Mouse (Mus musculus): ENCODE measurements around the gene Tle4. TPM values are rescaled to one million over a fixed set of nuclear protein-coding genes. Genes with fewer than 3 reads are reported as not detected.

The Tle4 gene
- polyA plus RNA-seq, 1 experiment from 2014 or later: 9.4 TPM

DNA sequence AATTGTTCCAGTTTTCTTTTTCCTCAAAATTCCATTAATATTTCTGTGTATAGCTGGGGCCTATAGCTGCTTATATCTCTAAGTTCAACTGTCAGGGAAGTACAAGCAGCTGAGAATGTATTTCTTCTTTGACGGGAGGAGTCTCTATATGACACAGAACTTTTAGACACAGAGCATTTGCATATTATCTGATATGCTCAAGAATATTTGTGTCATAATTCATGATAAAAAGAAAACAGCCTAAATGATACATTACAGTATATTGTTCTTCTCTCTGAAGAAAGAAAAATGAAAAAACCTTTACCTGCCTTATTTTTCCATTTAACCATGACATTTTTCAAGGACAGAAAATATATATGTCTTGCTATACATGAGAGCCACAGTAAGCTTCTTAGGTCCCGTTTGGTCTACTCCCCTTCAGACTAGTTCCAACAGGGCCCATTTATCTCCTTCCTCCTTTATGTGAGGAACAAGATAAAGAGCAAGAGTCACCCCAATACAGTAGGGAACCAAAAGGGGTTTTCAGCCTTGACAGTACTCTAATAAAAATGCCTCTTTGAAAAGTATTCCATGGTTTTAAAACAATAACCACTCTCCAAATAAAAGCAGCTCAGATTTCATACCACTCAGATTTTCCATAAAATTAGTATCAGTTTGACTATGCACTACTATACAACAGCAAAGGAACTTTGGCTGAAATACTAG, 77.6 kb downstream of the Tle4 start:
- no peaks in the 10 kb centered on the region for H3K4me1 ChIP-seq (ENCODE audit: control insufficient read depth, insufficient read depth, low read length)
- H3K9ac ChIP-seq (ENCODE audit: low read depth, low read length): no peak overlapping the region
- no peak overlapping the region for H3K27ac ChIP-seq (ENCODE audit: low read depth, low read length)
- H3K36me3 ChIP-seq (ENCODE audit: control insufficient read depth, insufficient read depth, low read length): 0 out of 2 replicates have a peak, but pooled peaks cover 2% of the 10 kb centered on the region
- H3K4me3 ChIP-seq (ENCODE audit: low read depth, low read length): no peak overlapping the region
- no peaks in the 10 kb centered on the region for H3K27me3 ChIP-seq (ENCODE audit: control insufficient read depth, insufficient read depth, low read length)
- ATAC-seq (replicated peaks; ENCODE audit: insufficient number of reproducible peaks, low FRiP score, low TSS enrichment): no peak
- WGBS (ENCODE audit: insufficient replicate concordance): 66% methylated on average over 2 of the region's 2 CpGs
- H3K9me3 ChIP-seq (replicated peaks; ENCODE audit: control insufficient read depth, low read length): no peaks in the 10 kb centered on the region
- no peak overlapping the region for H3K4me2 ChIP-seq

- no peak overlapping the region for H3K9ac ChIP-seq (ENCODE audit: low read depth, low read length)
- WGBS (ENCODE audit: insufficient replicate concordance): 92% methylated on average over 7 of the region's 7 CpGs
- no peaks in the 10 kb centered on the region for H3K4me1 ChIP-seq (ENCODE audit: control insufficient read depth, insufficient read depth, low read length)
- no peak overlapping the region for H3K27ac ChIP-seq (ENCODE audit: low read depth, low read length)
- 0 out of 2 replicates have a peak, but pooled peaks cover 2% of the 10 kb centered on the region for H3K36me3 ChIP-seq (ENCODE audit: control insufficient read depth, insufficient read depth, low read length)
- no peak for ATAC-seq (replicated peaks; ENCODE audit: insufficient number of reproducible peaks, low FRiP score, low TSS enrichment)
- no peaks in the 10 kb centered on the region for H3K9me3 ChIP-seq (replicated peaks; ENCODE audit: control insufficient read depth, low read length)
- no peak overlapping the region for H3K4me2 ChIP-seq
- no peak overlapping the region for H3K4me3 ChIP-seq (ENCODE audit: low read depth, low read length)
- no peaks in the 10 kb centered on the region for H3K27me3 ChIP-seq (ENCODE audit: control insufficient read depth, insufficient read depth, low read length)
Measured at GRCm38 (mm10) chr19:14519186-14519585, 78.7 kb downstream of the Tle4 start.

DNA sequence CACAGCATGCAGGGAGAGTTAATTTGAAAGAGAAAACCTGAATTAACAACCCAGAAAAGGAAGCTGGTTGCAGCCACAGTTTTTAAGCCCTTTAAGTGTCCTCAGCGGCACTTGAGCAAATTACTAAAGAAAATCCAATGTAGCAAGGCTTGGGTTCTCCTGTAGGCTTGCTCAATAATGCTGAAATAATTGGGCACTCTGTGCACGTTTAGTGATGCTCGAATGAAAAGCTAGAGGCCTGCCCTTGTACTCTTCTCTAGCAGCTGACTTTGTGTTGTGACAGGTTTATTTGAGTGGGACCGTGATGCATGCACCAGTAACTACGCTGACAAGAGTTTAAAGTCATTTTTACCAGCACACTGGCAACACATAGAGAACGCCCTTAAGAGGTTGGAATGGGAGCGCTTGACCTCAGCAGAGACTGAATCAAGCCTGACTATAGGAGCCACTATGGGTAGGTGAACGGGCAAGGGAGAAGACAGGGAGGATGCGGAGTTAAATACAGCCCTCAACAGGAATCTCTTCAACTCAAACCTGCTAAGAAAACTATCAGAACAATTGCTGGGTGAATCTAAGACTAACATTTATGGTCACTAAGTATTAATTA, 79.3 kb downstream of the Tle4 start:
- Histone ChIP-seq H3K9me3 (replicated peaks; ENCODE audit: control insufficient read depth, low read length) (no peaks in the 10 kb centered on the region), H3K4me2 (no peak overlapping the region), H3K9ac (ENCODE audit: low read depth, low read length) (no peak overlapping the region), H3K27me3 (ENCODE audit: control insufficient read depth, insufficient read depth, low read length) (no peaks in the 10 kb centered on the region), H3K36me3 (ENCODE audit: control insufficient read depth, insufficient read depth, low read length) (0 out of 2 replicates have a peak, but pooled peaks cover 2% of the 10 kb centered on the region), H3K27ac (ENCODE audit: low read depth, low read length) (no peak overlapping the region), H3K4me3 (ENCODE audit: low read depth, low read length) (no peak overlapping the region), H3K4me1 (ENCODE audit: control insufficient read depth, insufficient read depth, low read length) (no peaks in the 10 kb centered on the region)
- ATAC-seq (replicated peaks; ENCODE audit: insufficient number of reproducible peaks, low FRiP score, low TSS enrichment): no peak
- WGBS (ENCODE audit: insufficient replicate concordance): 80% methylated on average over 9 of the region's 9 CpGs

GRCm38 (mm10) chr19:14516420-14516819, 81.4 kb downstream of the Tle4 start:
- no peaks in the 10 kb centered on the region for H3K27me3 ChIP-seq (ENCODE audit: control insufficient read depth, insufficient read depth, low read length)
- H3K36me3 ChIP-seq (ENCODE audit: control insufficient read depth, insufficient read depth, low read length): 0 out of 2 replicates have a peak, but pooled peaks cover 2% of the 10 kb centered on the region
- 81% methylated on average over 1 of the region's 1 CpGs for WGBS (ENCODE audit: insufficient replicate concordance)
- no peak for ATAC-seq (replicated peaks; ENCODE audit: insufficient number of reproducible peaks, low FRiP score, low TSS enrichment)
- no peak overlapping the region for H3K27ac ChIP-seq (ENCODE audit: low read depth, low read length)
- no peak overlapping the region for H3K4me2 ChIP-seq
- no peaks in the 10 kb centered on the region for H3K9me3 ChIP-seq (replicated peaks; ENCODE audit: control insufficient read depth, low read length)
- H3K9ac ChIP-seq (ENCODE audit: low read depth, low read length): no peak overlapping the region
- no peak overlapping the region for H3K4me3 ChIP-seq (ENCODE audit: low read depth, low read length)
- no peaks in the 10 kb centered on the region for H3K4me1 ChIP-seq (ENCODE audit: control insufficient read depth, insufficient read depth, low read length)

DNA sequence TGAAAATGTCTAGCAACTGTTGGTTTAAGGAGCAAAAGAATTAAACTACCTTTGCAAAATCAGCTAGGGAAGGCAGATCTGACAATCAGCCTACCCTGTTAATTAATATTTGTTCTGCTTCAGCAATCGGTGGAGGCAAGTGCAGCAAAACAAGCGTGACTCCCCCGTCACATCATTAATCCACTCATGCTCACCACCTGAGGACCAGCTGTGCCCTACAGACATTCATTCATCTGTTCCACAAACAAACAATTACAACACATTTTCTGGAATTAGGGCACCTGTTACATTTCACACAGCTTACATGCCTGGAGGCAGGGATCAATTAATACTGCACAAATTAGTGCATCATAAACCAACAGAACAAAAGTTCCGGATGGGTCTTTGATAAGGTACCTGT, 89.0 kb downstream of the Tle4 start:
- Histone ChIP-seq H3K4me2 (no peak overlapping the region), H3K36me3 (ENCODE audit: control insufficient read depth, insufficient read depth, low read length) (no peaks in the 10 kb centered on the region), H3K27me3 (ENCODE audit: control insufficient read depth, insufficient read depth, low read length) (no peaks in the 10 kb centered on the region), H3K9me3 (replicated peaks; ENCODE audit: control insufficient read depth, low read length) (no peaks in the 10 kb centered on the region), H3K27ac (ENCODE audit: low read depth, low read length) (no peak overlapping the region), H3K4me1 (ENCODE audit: control insufficient read depth, insufficient read depth, low read length) (peaks cover 2% of the 10 kb centered on the region; the same call in 1 of the 2 replicates), H3K9ac (ENCODE audit: low read depth, low read length) (no peak overlapping the region), H3K4me3 (ENCODE audit: low read depth, low read length) (no peak overlapping the region)
- 80% methylated on average over 4 of the region's 4 CpGs for WGBS (ENCODE audit: insufficient replicate concordance)
- no peak for ATAC-seq (replicated peaks; ENCODE audit: insufficient number of reproducible peaks, low FRiP score, low TSS enrichment)

DNA sequence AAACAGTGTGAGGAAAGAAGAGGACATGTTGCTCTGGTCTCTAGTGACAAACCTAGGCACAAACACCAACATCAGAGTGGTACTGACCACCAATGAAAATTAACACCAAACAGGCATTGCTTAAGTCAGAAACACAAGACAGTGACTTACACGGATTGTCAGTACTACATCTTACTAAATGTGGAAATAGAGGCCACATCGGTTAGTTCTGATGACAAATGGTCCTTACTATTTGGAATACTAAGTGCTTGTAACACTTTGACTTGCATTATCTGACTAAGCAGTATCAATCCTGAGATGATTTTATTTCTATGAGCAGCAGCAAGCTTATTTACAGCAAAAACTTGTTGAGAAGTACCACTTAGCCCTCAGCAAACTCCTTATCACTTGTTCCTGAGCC, 89.9 kb downstream of the Tle4 start:
- no peaks in the 10 kb centered on the region for H3K27me3 ChIP-seq (ENCODE audit: control insufficient read depth, insufficient read depth, low read length)
- WGBS (ENCODE audit: insufficient replicate concordance): 73% methylated on average over 2 of the region's 2 CpGs

DNA sequence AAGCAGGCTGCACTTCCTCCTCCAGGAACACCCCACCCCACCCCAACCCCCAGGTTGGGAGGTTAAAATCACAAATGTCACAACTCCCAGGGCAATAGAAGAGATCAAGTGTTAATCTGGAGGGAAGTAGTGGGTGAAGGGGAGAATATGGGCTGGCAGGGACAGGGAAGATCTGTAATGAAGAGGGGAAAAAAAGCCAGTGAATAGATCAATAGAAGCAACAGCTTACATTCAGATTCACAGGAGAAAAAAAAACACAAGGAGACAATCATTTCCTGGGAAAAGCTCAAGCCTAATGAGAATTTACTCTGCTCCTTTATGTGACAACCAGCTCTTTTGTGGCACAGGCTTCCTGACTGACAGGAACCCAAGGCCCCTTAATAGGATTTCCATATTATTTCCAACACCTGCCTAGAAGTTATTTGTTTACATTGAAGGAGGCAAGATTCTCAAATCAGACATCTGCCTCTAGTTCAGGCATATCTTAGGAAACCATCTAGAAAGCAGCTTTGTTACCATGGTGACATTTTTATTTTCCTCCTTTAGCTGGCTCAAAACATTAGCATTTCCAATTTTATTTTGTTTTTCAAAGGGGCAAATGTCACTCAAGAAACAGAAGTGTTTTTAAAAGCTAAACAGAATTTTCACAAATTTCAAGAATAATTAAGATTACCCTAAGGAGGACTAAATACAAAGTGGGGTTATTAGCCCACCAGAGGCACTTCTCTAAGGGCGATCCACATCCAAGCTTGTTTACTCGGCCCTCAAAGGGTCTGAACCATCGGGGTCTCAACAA, 90.8 kb downstream of the Tle4 start:
- Histone ChIP-seq H3K4me2 (no peak overlapping the region), H3K4me1 (ENCODE audit: control insufficient read depth, insufficient read depth, low read length) (peaks cover 2% of the 10 kb centered on the region; the same call in 1 of the 2 replicates), H3K9ac (ENCODE audit: low read depth, low read length) (no peak overlapping the region), H3K27me3 (ENCODE audit: control insufficient read depth, insufficient read depth, low read length) (no peaks in the 10 kb centered on the region), H3K36me3 (ENCODE audit: control insufficient read depth, insufficient read depth, low read length) (no peaks in the 10 kb centered on the region), H3K9me3 (replicated peaks; ENCODE audit: control insufficient read depth, low read length) (no peaks in the 10 kb centered on the region), H3K4me3 (ENCODE audit: low read depth, low read length) (no peak overlapping the region), H3K27ac (ENCODE audit: low read depth, low read length) (no peak overlapping the region)
- 69% methylated on average over 3 of the region's 3 CpGs for WGBS (ENCODE audit: insufficient replicate concordance)
- ATAC-seq (replicated peaks; ENCODE audit: insufficient number of reproducible peaks, low FRiP score, low TSS enrichment): no peak

More for the DNA sequence above, 89.9 kb downstream of the Tle4 start:
- ATAC-seq (replicated peaks; ENCODE audit: insufficient number of reproducible peaks, low FRiP score, low TSS enrichment): no peak
- no peaks in the 10 kb centered on the region for H3K9me3 ChIP-seq (replicated peaks; ENCODE audit: control insufficient read depth, low read length)
- no peak overlapping the region for H3K27ac ChIP-seq (ENCODE audit: low read depth, low read length)
- no peak overlapping the region for H3K4me3 ChIP-seq (ENCODE audit: low read depth, low read length)
- peaks cover 2% of the 10 kb centered on the region; the same call in 1 of the 2 replicates for H3K4me1 ChIP-seq (ENCODE audit: control insufficient read depth, insufficient read depth, low read length)
- H3K4me2 ChIP-seq: no peak overlapping the region
- no peaks in the 10 kb centered on the region for H3K36me3 ChIP-seq (ENCODE audit: control insufficient read depth, insufficient read depth, low read length)
- H3K9ac ChIP-seq (ENCODE audit: low read depth, low read length): no peak overlapping the region

- Histone ChIP-seq H3K9ac (ENCODE audit: low read depth, low read length) (no peak overlapping the region), H3K27ac (ENCODE audit: low read depth, low read length) (no peak overlapping the region), H3K9me3 (replicated peaks; ENCODE audit: control insufficient read depth, low read length) (no peaks in the 10 kb centered on the region), H3K4me1 (ENCODE audit: control insufficient read depth, insufficient read depth, low read length) (peaks cover 2% of the 10 kb centered on the region; the same call in 1 of the 2 replicates), H3K4me2 (no peak overlapping the region), H3K4me3 (ENCODE audit: low read depth, low read length) (no peak overlapping the region), H3K36me3 (ENCODE audit: control insufficient read depth, insufficient read depth, low read length) (no peaks in the 10 kb centered on the region), H3K27me3 (ENCODE audit: control insufficient read depth, insufficient read depth, low read length) (no peaks in the 10 kb centered on the region)
- WGBS (ENCODE audit: insufficient replicate concordance): 80% methylated on average over 2 of the region's 2 CpGs
- no peak for ATAC-seq (replicated peaks; ENCODE audit: insufficient number of reproducible peaks, low FRiP score, low TSS enrichment)
Measured at GRCm38 (mm10) chr19:14505885-14506548, 91.8 kb downstream of the Tle4 start.

All from heart, embryonic 11.5 days (tissue).